Mouse (Mus musculus): ENCODE results near the gene Igdcc3.
A peak's percentile ranks its signal among the peaks of the same experiment; 100 is the strongest.

DNA sequence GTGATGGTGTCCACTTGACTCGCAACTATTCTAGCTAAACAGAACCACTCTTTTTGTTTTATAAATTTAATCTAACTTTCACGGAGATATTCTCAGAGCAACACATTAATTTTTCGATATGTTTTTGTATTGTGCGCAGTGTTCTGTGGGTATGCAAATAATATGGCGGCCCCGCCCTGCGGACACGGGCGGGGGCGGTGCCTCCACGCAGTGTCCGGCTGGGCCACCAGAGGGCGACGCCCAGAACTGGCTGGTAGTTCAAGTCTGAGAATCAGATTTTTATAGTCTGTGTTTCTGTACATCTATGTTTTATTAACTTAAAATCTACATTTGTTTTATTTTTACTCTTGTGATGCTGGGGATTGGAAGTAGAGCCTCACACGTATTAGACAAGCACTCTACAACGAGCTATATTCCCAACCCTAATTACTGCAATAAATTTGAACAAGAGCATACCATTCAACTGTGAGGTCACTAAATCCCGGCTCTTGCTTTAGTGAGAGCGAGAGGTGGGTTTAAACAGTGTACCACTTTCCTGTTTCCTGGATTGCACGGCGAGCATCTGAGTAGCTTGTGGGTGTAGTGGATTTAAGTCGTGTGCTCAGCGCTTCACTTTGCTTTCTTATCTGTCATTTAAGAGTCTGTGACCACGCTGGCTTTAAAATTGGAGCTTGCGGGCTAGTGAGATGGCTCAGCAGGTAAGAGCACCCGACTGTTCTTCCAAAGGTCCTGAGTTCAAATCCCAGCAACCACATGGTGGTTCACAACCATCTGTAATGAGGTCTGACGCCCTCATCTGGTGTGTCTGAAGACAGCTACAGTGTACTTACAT is 56.0 kb downstream of the Igdcc3 start:
- peak; percentile 74 for TF ChIP-seq CTCF (IDR thresholded peaks at IDR 0.05; ENCODE audit: low read depth, low read length)
- no peak for TF ChIP-seq GATA2 (IDR thresholded peaks at IDR 0.05; ENCODE audit: borderline replicate concordance, low read depth, low read length)
- TF ChIP-seq POLR2AphosphoS5 (IDR thresholded peaks at IDR 0.05; ENCODE audit: insufficient replicate concordance, low read depth, low read length), result no peak
- no peak for TF ChIP-seq GATA1 (IDR thresholded peaks at IDR 0.05; ENCODE audit: borderline replicate concordance, low read length)
- no peak for TF ChIP-seq TAL1 (conservative IDR thresholded peaks at IDR 0.05; ENCODE audit: low read depth, low read length)
